Mouse (Mus musculus) ES-E14 (cell line): ENCODE data around the gene Kifap3. TPM values are rescaled to one million over a fixed set of nuclear protein-coding genes. Genes with fewer than 3 reads are reported as not detected.

Experiments used
- DNase-seq: peaks from one replicate; pipeline ENCODE4 v3.0.0-alpha.2; 2013; ENCODE audit warnings: low read depth, low spot score
- H3K27ac ChIP-seq: 2 replicates; pipeline ENCODE4 v1.5.1; 2012; ENCODE audit warnings: low read depth, mild to moderate bottlenecking, low read length, moderate library complexity, mixed read lengths; ENCODE audit not compliant: poor library complexity, insufficient read depth, severe bottlenecking
- H3K36me3 ChIP-seq: 2 replicates; pipeline ENCODE4 v1.6.1; 2012; ENCODE audit warnings: mild to moderate bottlenecking, low read length, moderate library complexity, mixed read lengths; ENCODE audit not compliant: control insufficient read depth, poor library complexity, insufficient read depth, severe bottlenecking
- H3K4me1 ChIP-seq, 2 experiments: fragments of 150-350 bp in 1 of 2; sonication (generic) in 1 of 2; 2 replicates each; pipeline ENCODE4 v1.6.1; 2012; ENCODE audit warnings: low read length in 2 of 2, mild to moderate bottlenecking in 1 of 2, mixed read lengths in 1 of 2; ENCODE audit not compliant: control insufficient read depth in 2 of 2, insufficient read depth in 2 of 2, poor library complexity in 1 of 2
- H3K4me3 ChIP-seq, 2 experiments: fragments of 150-350 bp in 1 of 2; sonication (generic) in 1 of 2; 2 replicates each; pipeline ENCODE4 v1.5.1; 2012; ENCODE audit warnings: low read length in 2 of 2, low read depth in 1 of 2, mild to moderate bottlenecking in 1 of 2, mixed read lengths in 1 of 2; ENCODE audit not compliant: insufficient read depth in 1 of 2, poor library complexity in 1 of 2, severe bottlenecking in 1 of 2
- H3K9ac ChIP-seq: 2 replicates; pipeline ENCODE4 v1.6.1; 2012; ENCODE audit warnings: low read depth, mild to moderate bottlenecking, low read length, mixed read lengths; ENCODE audit not compliant: poor library complexity, insufficient read depth, severe bottlenecking
- H3K9me3 ChIP-seq: fragments of 150-350 bp; sonication (generic); 2 replicates; pipeline ENCODE4 v1.6.1; 2012; ENCODE audit warnings: low read depth, mild to moderate bottlenecking, low read length; ENCODE audit not compliant: control insufficient read depth, insufficient read depth
- CHD2 ChIP-seq: IDR thresholded peaks from 2 replicates; pipeline ENCODE4 v1.6.1; 2014; ENCODE audit warnings: mild to moderate bottlenecking, low read depth, low read length, inconsistent platforms
- HCFC1 ChIP-seq: IDR thresholded peaks from 2 replicates; pipeline ENCODE4 v1.6.1; 2012; ENCODE audit warnings: low read length, inconsistent platforms, borderline replicate concordance; ENCODE audit not compliant: insufficient read depth
- MAFK ChIP-seq: IDR thresholded peaks from 2 replicates; pipeline ENCODE4 v1.6.1; 2014; ENCODE audit warnings: mild to moderate bottlenecking, low read depth, low read length, inconsistent platforms; ENCODE audit not compliant: insufficient read depth
- ZC3H11A ChIP-seq: IDR thresholded peaks from 2 replicates; pipeline ENCODE4 v1.6.1; 2012; ENCODE audit warnings: low read depth, mild to moderate bottlenecking, inconsistent platforms, low read length, borderline replicate concordance
- ZNF384 ChIP-seq: IDR thresholded peaks from 2 replicates; pipeline ENCODE4 v1.6.1; 2012; ENCODE audit warnings: low read depth, low read length, inconsistent platforms
- in situ Hi-C, 2 experiments: fragments of 600-800 bp; cut with MboI; formaldehyde crosslinking; loops; one replicate each; pipeline ENCODE4 v1.15.1; 2025; ENCODE audit warnings: low sequenced_read_pairs in 2 of 2, inconsistent platforms in 1 of 2; ENCODE audit not compliant: unreplicated experiment in 2 of 2
- total RNA-seq: library from RNA; depleted of rRNA; stranded (reverse); fragments of 300-350 nt; gene quantifications from 2 replicates; pipeline ENCODE4 v1.2.3, GENCODE M21; 2012; rRNA removed

Kifap3 gene
- total RNA-seq, 1 experiment: 21.8 TPM

DNA sequence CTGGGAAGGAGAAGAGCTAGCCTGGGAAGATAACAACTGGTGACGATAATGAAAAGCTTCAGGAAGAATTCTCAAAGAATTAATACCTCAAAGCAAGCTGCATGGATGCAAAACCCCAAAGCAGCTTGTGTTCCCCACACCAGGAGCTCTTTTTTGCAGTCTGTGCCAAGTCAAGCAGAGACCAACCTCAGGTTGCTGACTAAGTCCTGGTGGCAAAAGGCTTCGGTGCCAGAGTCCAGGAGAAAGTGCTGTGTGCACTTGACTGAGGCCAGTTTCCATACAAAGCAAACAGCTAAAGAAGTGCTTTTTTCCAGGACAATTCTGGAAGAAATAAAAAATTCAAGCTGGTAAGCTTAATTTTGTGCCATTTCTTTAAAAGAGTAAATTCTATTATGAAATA, 174.0 kb downstream of the Kifap3 start:
- Histone ChIP-seq H3K36me3 (peaks cover 27% of the 10 kb centered on the region), H3K4me3 (no peak overlapping the region), H3K27ac (no peak overlapping the region), H3K9me3 (no peaks in the 10 kb centered on the region), H3K4me1 (no peaks in the 10 kb centered on the region), H3K9ac (no peak overlapping the region)
- in situ Hi-C loops: no loop called here
- no peak for DNase-seq
- TF ChIP-seq MAFK (no peak), CHD2 (no peak), HCFC1 (no peak)

GRCm38 (mm10) chr1:163958036-163958435, 178.7 kb downstream of the Kifap3 start:
- H3K4me1 ChIP-seq: no peaks in the 10 kb centered on the region
- H3K27ac ChIP-seq: no peak overlapping the region
- H3K9me3 ChIP-seq: no peaks in the 10 kb centered on the region
- peaks cover 17% of the 10 kb centered on the region for H3K36me3 ChIP-seq
- DNase-seq: no peak
- no peak overlapping the region for H3K9ac ChIP-seq
- H3K4me3 ChIP-seq: no peak overlapping the region
- in situ Hi-C loops: no loop called here
- TF ChIP-seq ZNF384: no peak
- TF ChIP-seq ZC3H11A: no peak
- TF ChIP-seq MAFK: no peak
- TF ChIP-seq CHD2: no peak
- no peak for TF ChIP-seq HCFC1

DNA sequence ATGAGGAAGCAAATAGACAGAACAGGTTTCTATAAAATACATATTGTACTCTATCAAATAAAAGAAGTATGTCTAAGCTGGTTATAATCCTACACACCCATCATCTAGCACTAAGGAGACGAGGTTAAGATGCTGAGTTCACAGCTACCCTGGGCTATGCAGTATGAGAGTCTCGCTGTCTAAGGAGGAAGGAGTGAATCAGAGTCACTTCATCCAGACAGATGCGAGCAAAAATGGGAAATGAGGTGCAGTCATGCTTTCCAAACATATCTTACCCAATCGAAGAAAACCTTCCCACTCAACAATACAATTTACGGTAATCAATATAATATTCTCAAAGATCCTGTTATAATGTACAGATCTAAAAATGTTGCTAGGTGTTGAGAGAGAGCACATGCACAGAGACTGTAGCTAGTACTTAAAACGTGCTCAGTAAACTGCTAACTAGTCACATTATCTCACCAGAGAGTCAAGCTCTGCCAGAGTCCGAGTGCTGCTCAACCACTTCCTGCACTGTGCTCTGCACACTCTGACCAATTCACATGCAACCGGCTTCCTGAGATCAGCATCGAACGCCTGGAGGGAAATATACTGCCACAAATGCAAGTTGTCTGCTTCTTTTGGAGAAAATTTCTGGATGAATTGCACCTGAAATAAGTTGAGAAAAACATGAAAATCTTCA, 184.8 kb downstream of the Kifap3 start:
- Histone ChIP-seq H3K4me1 (no peaks in the 10 kb centered on the region), H3K9ac (no peak overlapping the region), H3K36me3 (peaks cover 11% of the 10 kb centered on the region; the same call in 1 of the 2 replicates), H3K4me3 (no peak overlapping the region), H3K27ac (no peak overlapping the region), H3K9me3 (no peaks in the 10 kb centered on the region)
- no peak for TF ChIP-seq ZNF384
- TF ChIP-seq HCFC1: no peak
- TF ChIP-seq MAFK: no peak
- no peak for TF ChIP-seq CHD2
- TF ChIP-seq ZC3H11A: no peak
- in situ Hi-C loops: no loop called here
- DNase-seq: no peak

Other genes starting within 250 kb of the Kifap3 start
- not detected in 2 replicates for gene Mettl11b, start 54.4 kb upstream of the Kifap3 start, total RNA-seq
- gene Scyl3, start 149.5 kb downstream of the Kifap3 start, total RNA-seq: 13.0 and 19.1 TPM in 2 replicates
- 43.7 and 46.8 TPM in 2 replicates for gene BC055324, start 215.2 kb downstream of the Kifap3 start, total RNA-seq
- gene Mettl18, start 215.3 kb downstream of the Kifap3 start, total RNA-seq: 4.8 and 9.1 TPM in 2 replicates